Mouse (Mus musculus) left cerebral cortex, postnatal 10 days (tissue): Measurements from ENCODE around the gene Fbxl4. TPM values are rescaled to one million over a fixed set of nuclear protein-coding genes. Genes with fewer than 3 reads are reported as not detected.

ENCODE experiments used
- DNase-seq, 2 experiments: peaks; one replicate each; pipeline ENCODE4 v3.0.0; 2021 to 2022; ENCODE audit warnings: low spot score in 2 of 2, mixed read lengths in 1 of 2; ENCODE audit errors: extremely low spot score in 1 of 2
- intact Hi-C: fragments of 180-260 bp; cut with DNase I; formaldehyde crosslinking; loops from one replicate; pipeline ENCODE4 v1.15.1; 2025
- total RNA-seq, 2 experiments: library from RNA; stranded (reverse); gene quantifications; 2 replicates each; pipeline ENCODE4 v1.2.3; 2021

Gene Fbxl4
- total RNA-seq, 2 experiments from 2014 or later, result 12.6 to 13.9 TPM

GRCm38 (mm10) chr4:22428150-22428549, 70.8 kb downstream of the Fbxl4 start:
- no peak for DNase-seq
- intact Hi-C loops, result no loop called here

GRCm38 (mm10) chr4:22469575-22469974, 112.2 kb downstream of the Fbxl4 start:
- no peak for DNase-seq
- intact Hi-C loops, result no loop called here

- peak in 1 of 2 experiments; percentile 67 for DNase-seq
- intact Hi-C loops, result loop anchor here (5.0 kb wide), 2 partner anchors 345 to 1125 kb away; no protein-coding TSS in a partner anchor
Measured at GRCm38 (mm10) chr4:22476967-22477710, 119.8 kb downstream of the Fbxl4 start.

GRCm38 (mm10) chr4:22477711-22478230, 120.4 kb downstream of the Fbxl4 start:
- DNase-seq, result peak in 1 of 2 experiments; percentile 35

GRCm38 (mm10) chr4:22478488-22479367, 121.4 kb downstream of the Fbxl4 start:
- DNase-seq, result peak in 1 of 2 experiments; percentile 36
- intact Hi-C loops, result loop anchor here (5.0 kb wide), 2 partner anchors 346 to 1124 kb away; no protein-coding TSS in a partner anchor

More at GRCm38 (mm10) chr4:22477711-22478230, 120.4 kb downstream of the Fbxl4 start:
- intact Hi-C loops, result loop anchor here (5.0 kb wide), 2 partner anchors 345 to 1125 kb away; no protein-coding TSS in a partner anchor

- DNase-seq, result peak in 1 of 2 experiments; percentile 28
- intact Hi-C loops, result loop anchor here (5.0 to 10.0 kb wide), 5 partner anchors 347 to 1768 kb away; no protein-coding TSS in a partner anchor
Measured at GRCm38 (mm10) chr4:22479368-22480090, 122.2 kb downstream of the Fbxl4 start.

- intact Hi-C loops, result loop anchor here (5.0 to 10.0 kb wide), 3 partner anchors 1435 to 1767 kb away; no protein-coding TSS in a partner anchor
- DNase-seq, result peak in 1 of 2 experiments; percentile 33
Measured at GRCm38 (mm10) chr4:22480091-22480857, 122.9 kb downstream of the Fbxl4 start.

GRCm38 (mm10) chr4:22480858-22481205, 123.5 kb downstream of the Fbxl4 start:
- intact Hi-C loops, result loop anchor here (5.0 to 10.0 kb wide), 3 partner anchors 1434 to 1766 kb away; no protein-coding TSS in a partner anchor
- no peak for DNase-seq

GRCm38 (mm10) chr4:22482118-22482517, 124.8 kb downstream of the Fbxl4 start:
- intact Hi-C loops, result loop anchor here (5.0 to 10.0 kb wide), 3 partner anchors 1433 to 1765 kb away; no protein-coding TSS in a partner anchor
- DNase-seq, result no peak

- intact Hi-C loops, result loop anchor here (5.0 to 10.0 kb wide), 3 partner anchors 1432 to 1764 kb away; no protein-coding TSS in a partner anchor
- no peak for DNase-seq
Measured at GRCm38 (mm10) chr4:22482756-22483280, 125.5 kb downstream of the Fbxl4 start.

GRCm38 (mm10) chr4:22483548-22483947, 126.2 kb downstream of the Fbxl4 start:
- no peak for DNase-seq
- intact Hi-C loops, result loop anchor here (5.0 to 10.0 kb wide), 3 partner anchors 1431 to 1764 kb away; no protein-coding TSS in a partner anchor

Other genes starting within 250 kb of the Fbxl4 start
- 10 to 100 TPM; 28.9 to 36.9 TPM for gene Pou3f2, start 130.8 kb downstream of the Fbxl4 start, total RNA-seq